ENCODE assay signal across 9 mouse cellular contexts in the genomic region with DNA sequence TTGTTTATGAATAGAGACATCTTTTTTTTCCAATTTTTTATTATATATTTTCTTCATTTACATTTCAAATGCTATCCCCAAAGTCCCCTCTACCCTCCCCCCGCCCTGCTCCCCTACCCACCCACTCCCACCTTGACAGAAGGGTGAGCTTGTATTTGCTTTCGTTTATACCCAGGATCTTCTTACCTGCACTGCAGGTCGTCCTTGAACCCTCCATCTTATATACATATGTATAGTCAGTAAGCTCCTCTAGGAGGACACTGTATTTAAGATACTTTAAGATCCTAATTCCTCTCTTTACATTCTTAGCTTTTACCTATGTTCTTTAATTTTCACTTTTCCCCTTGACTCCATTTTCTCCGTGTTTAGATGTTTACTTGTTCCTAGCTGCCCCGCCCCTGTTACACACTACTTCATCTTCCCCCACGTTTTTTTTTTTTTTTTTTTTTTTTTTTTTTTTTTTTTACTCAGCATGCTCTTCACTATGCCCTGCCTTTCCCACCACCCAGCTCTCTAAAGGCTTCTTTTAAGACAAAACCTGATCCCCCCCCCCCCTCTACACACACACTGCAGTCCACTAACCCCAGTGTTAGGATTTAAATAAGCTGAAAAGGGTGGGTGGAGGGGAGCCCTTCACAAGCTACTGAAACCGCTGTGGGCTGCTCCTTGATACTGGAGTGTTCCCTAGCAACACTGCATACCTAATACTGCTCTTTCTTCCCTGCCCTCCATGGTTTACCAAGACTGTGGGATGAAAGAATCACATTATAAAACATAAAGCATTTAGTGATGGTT.
DNase-seq lines count a peak whose midpoint lies in the region; ATAC-seq and TF ChIP-seq lines count a peak whose summit lies in the region.
"Had no signal": no experiment of that assay in that cellular context is flagged by ENCODE, and none has a peak within 500 bp of the region (broad histone marks: within the 10 kb centered on the region; RNA-seq: fewer than 3 reads in every experiment).

No protein-coding gene starts in this region.

- no peak for TF ChIP-seq EP300 in CH12.LX (IDR thresholded peaks at IDR 0.05; ENCODE audit: low read length)

- no peak for TF ChIP-seq CTCF in CH12.LX (conservative IDR thresholded peaks at IDR 0.05 in 1 of 2, IDR thresholded peaks at IDR 0.05 in 1 of 2; ENCODE audit: low read depth in 2 of 2, low read length in 2 of 2)

- WGBS in forebrain, embryonic 14.5 days: 2% methylated on average over 7 of the region's 7 CpGs
- WGBS in midbrain, embryonic 12.5 days: 3% methylated on average over 7 of the region's 7 CpGs

- H3K27ac ChIP-seq in CH12.LX (ENCODE audit: insufficient read depth, low read depth): no peak overlapping the region
- H3K27ac ChIP-seq in forebrain, embryonic 14.5 days (ENCODE audit: low read depth, low read length): peak overlapping the region; percentile 75
- H3K27ac ChIP-seq in midbrain, embryonic 12.5 days (replicated peaks): peak overlapping the region; percentile 91
- H3K27ac ChIP-seq: kidney, postnatal 0 days had no signal

- H3K9me3 ChIP-seq in CH12.LX (replicated peaks; ENCODE audit: low read length): no peaks in the 10 kb centered on the region
- H3K9me3 ChIP-seq in forebrain, embryonic 14.5 days (replicated peaks; ENCODE audit: control insufficient read depth, low read length): no peaks in the 10 kb centered on the region
- H3K9me3 ChIP-seq in midbrain, embryonic 12.5 days: no peaks in the 10 kb centered on the region

- no peak for DNase-seq in CH12.LX (ENCODE audit: extremely low read depth)
- DNase-seq in brain, adult 2 months (ENCODE audit: low read depth, low spot score): peak; percentile 40
- peak; percentile 90 for DNase-seq in forebrain, embryonic 14.5 days (ENCODE audit: low spot score)
- no peak for DNase-seq in cerebellum, postnatal 14 days
- DNase-seq in gastrocnemius, postnatal 4 days (ENCODE audit: low spot score in 2 of 2): no peak
- DNase-seq in heart, postnatal 14 days: no peak
- DNase-seq: cerebellum, postnatal 10 days had no signal

- ATAC-seq in forebrain, embryonic 14.5 days: peak; percentile 98
- peak; percentile 99 for ATAC-seq in midbrain, embryonic 12.5 days (ENCODE audit: low FRiP score, low read depth)

- no peaks in the 10 kb centered on the region for H3K4me1 ChIP-seq in CH12.LX (ENCODE audit: control insufficient read depth in 1 of 2, insufficient read depth in 2 of 2)
- peaks cover 5% of the 10 kb centered on the region; the same call in 1 of the 2 replicates for H3K4me1 ChIP-seq in forebrain, embryonic 14.5 days (ENCODE audit: control insufficient read depth, insufficient read depth, low read length)
- peaks cover 9% of the 10 kb centered on the region for H3K4me1 ChIP-seq in midbrain, embryonic 12.5 days

- in situ Hi-C loops in CH12.LX (cut with MboI; ENCODE audit: low pct_ligation_motif_present, low pct_unique_long_range_greater_than_20kb, low sequenced_read_pairs): no loop called here

- no peak overlapping the region for H3K4me2 ChIP-seq in CH12.LX (ENCODE audit: insufficient read depth, low read depth, poor library complexity, severe bottlenecking)
- H3K4me2 ChIP-seq in forebrain, embryonic 14.5 days (ENCODE audit: low read length): peak overlapping the region; percentile 27
- peak overlapping the region; percentile 37 for H3K4me2 ChIP-seq in midbrain, embryonic 12.5 days (replicated peaks)

- peaks cover 23 to 49% of the 10 kb centered on the region in 2 experiments for H3K36me3 ChIP-seq in CH12.LX (replicated peaks in 1 of 2; ENCODE audit: control insufficient read depth in 1 of 2, insufficient read depth in 1 of 2, low read length in 1 of 2)
- peaks cover 18% of the 10 kb centered on the region for H3K36me3 ChIP-seq in forebrain, embryonic 14.5 days (ENCODE audit: control insufficient read depth, insufficient read depth, low read length)
- peaks cover 14% of the 10 kb centered on the region for H3K36me3 ChIP-seq in midbrain, embryonic 12.5 days

- dilution Hi-C loops in CH12.LX (cut with MboI; ENCODE audit: extremely low pct_ligation_motif_present, extremely low pct_unique_long_range_greater_than_20kb, low sequenced_read_pairs): no loop called here

- no peak for TF ChIP-seq RAD21 in CH12.LX (IDR thresholded peaks at IDR 0.05; ENCODE audit: low read depth, low read length)

- no peak overlapping the region for H3K4me3 ChIP-seq in CH12.LX (replicated peaks in 1 of 3; ENCODE audit: low read depth in 2 of 3, low read length in 2 of 3, poor library complexity in 1 of 3)
- H3K4me3 ChIP-seq in forebrain, embryonic 14.5 days (ENCODE audit: low read depth, low read length): no peak overlapping the region
- H3K4me3 ChIP-seq in midbrain, embryonic 12.5 days: no peak overlapping the region

- no peaks in the 10 kb centered on the region for H3K27me3 ChIP-seq in CH12.LX (replicated peaks)
- H3K27me3 ChIP-seq in forebrain, embryonic 14.5 days (replicated peaks; ENCODE audit: control insufficient read depth, insufficient read depth, low read length): no peaks in the 10 kb centered on the region
- no peaks in the 10 kb centered on the region for H3K27me3 ChIP-seq in midbrain, embryonic 12.5 days

- H3K9ac ChIP-seq in CH12.LX (ENCODE audit: insufficient read depth, low read depth): no peak overlapping the region
- H3K9ac ChIP-seq in forebrain, embryonic 14.5 days (ENCODE audit: low read length): 0 out of 2 replicates have a peak overlapping the region, but pooled peaks have one; percentile 26
- H3K9ac ChIP-seq in midbrain, embryonic 12.5 days (replicated peaks): no peak overlapping the region

- intact Hi-C loops in heart, postnatal 14 days (cut with DNase I): no loop called here

- TF ChIP-seq POLR2A in CH12.LX (IDR thresholded peaks at IDR 0.05; ENCODE audit: low read depth, low read length): no peak

- H3K79me2 ChIP-seq in CH12.LX (replicated peaks; ENCODE audit: control insufficient read depth, extremely low read depth, insufficient read depth, poor library complexity, severe bottlenecking): no peaks in the 10 kb centered on the region

TF ChIP-seq in CH12.LX, 34 proteins besides CTCF, POLR2A, EP300 and RAD21:
- TF ChIP-seq ZNF384 (IDR thresholded peaks at IDR 0.05; ENCODE audit: low read depth, low read length) (peak; percentile 53; the same call in 1 of the 2 replicates), RCOR1 (conservative IDR thresholded peaks at IDR 0.05; ENCODE audit: low read depth, low read length) (no peak)

Comparison
In these comparisons a context has a peak if more than half of its experiments do, and no peak if none do; other contexts are left out.
1. DNase-seq: peak in brain, adult 2 months (single experiment) and forebrain, embryonic 14.5 days (single experiment); none in CH12.LX (single experiment), cerebellum, postnatal 14 days (0 of 2), gastrocnemius, postnatal 4 days (0 of 2) and heart, postnatal 14 days (0 of 2).